Mouse (Mus musculus) forebrain, embryonic 14.5 days (tissue): Measurements from ENCODE around the gene Ehbp1l1. TPM values are rescaled to one million over a fixed set of nuclear protein-coding genes. Genes with fewer than 3 reads are reported as not detected.

ENCODE experiments used
- ATAC-seq: fragments of 200-750 bp; cut with Nextera tagmentation; 2 replicates; pipeline ENCODE4 v1.8.0; 2017; ENCODE audit warnings: mild to moderate bottlenecking, moderate library complexity
- DNase-seq: peaks from one replicate; pipeline ENCODE4 v3.0.0-alpha.2; 2015; ENCODE audit warnings: low spot score
- H3K27ac ChIP-seq: fragments of 300-500 bp; sonication (generic); 2 replicates; pipeline ENCODE4 v1.5.1; 2014; ENCODE audit warnings: low read depth, mild to moderate bottlenecking, control low read depth, low read length, moderate library complexity
- H3K27me3 ChIP-seq: fragments of 300-500 bp; sonication (generic); replicated peaks from 2 replicates; pipeline ENCODE4 v1.6.1; 2014; ENCODE audit warnings: low read length, control low read depth, mixed read lengths; ENCODE audit not compliant: control insufficient read depth, insufficient read depth
- H3K36me3 ChIP-seq: fragments of 300-500 bp; sonication (generic); 2 replicates; pipeline ENCODE4 v1.6.1; 2014; ENCODE audit warnings: low read length, control low read depth; ENCODE audit not compliant: control insufficient read depth, insufficient read depth
- H3K4me1 ChIP-seq: fragments of 300-500 bp; sonication (generic); 2 replicates; pipeline ENCODE4 v1.6.1; 2014; ENCODE audit warnings: antibody characterized with exemption, low read length, control low read depth; ENCODE audit not compliant: control insufficient read depth, insufficient read depth
- H3K4me2 ChIP-seq: fragments of 300-500 bp; sonication (generic); 2 replicates; pipeline ENCODE4 v1.6.1; 2014; ENCODE audit warnings: mild to moderate bottlenecking, control low read depth, low read length
- H3K4me3 ChIP-seq: fragments of 300-500 bp; sonication (generic); 2 replicates; pipeline ENCODE4 v1.5.1; 2014; ENCODE audit warnings: low read depth, low read length, control low read depth
- H3K9ac ChIP-seq: fragments of 300-500 bp; sonication (generic); 2 replicates; pipeline ENCODE4 v1.6.1; 2014; ENCODE audit warnings: mild to moderate bottlenecking, low read length, control low read depth, moderate library complexity
- H3K9me3 ChIP-seq: fragments of 300-500 bp; sonication (generic); replicated peaks from 2 replicates; pipeline ENCODE4 v1.6.1; 2016; ENCODE audit warnings: low read length, control low read depth, mixed read lengths; ENCODE audit not compliant: control insufficient read depth
- WGBS: fragments of 180-500 bp; shearing (Covaris S2); extraction: QIAGEN DNeasy Blood & Tissue Kit; methylation state at CpG from one replicate; pipeline ENCODE4 v1.1.7; 2014; 5-methylcytosine and 5-hydroxymethylcytosine counted together
- polyA plus RNA-seq: library from polyadenylated mRNA; unstranded; fragments of >200 nt; fragmentation: Nextera tagmentation; extraction: Ambion mirVana; gene quantifications from 2 replicates; pipeline ENCODE4 v1.2.1, GENCODE M21; 2014

Ehbp1l1 gene
- polyA plus RNA-seq, 1 experiment from 2014 or later, result 7.0 TPM

- no peaks in the 10 kb centered on the region for H3K9me3 ChIP-seq
- no peak for ATAC-seq
- no peaks in the 10 kb centered on the region for H3K27me3 ChIP-seq
- WGBS, result 88% methylated on average over 4 of the region's 4 CpGs
- H3K9ac ChIP-seq, result no peak overlapping the region
- no peak overlapping the region for H3K4me3 ChIP-seq
- H3K36me3 ChIP-seq, result peaks cover 95% of the 10 kb centered on the region
- H3K4me2 ChIP-seq, result no peak overlapping the region
- DNase-seq, result no peak
- H3K27ac ChIP-seq, result no peak overlapping the region
- no peaks in the 10 kb centered on the region for H3K4me1 ChIP-seq
Observed at GRCm38 (mm10) chr19:5680432-5680831, 45.7 kb downstream of the Ehbp1l1 start.

GRCm38 (mm10) chr19:5668372-5668771 lies 57.7 kb downstream of the Ehbp1l1 start:
- no peak for ATAC-seq
- no peak overlapping the region for H3K27ac ChIP-seq
- H3K9me3 ChIP-seq, result no peaks in the 10 kb centered on the region
- DNase-seq, result no peak
- no peak overlapping the region for H3K4me2 ChIP-seq
- no peak overlapping the region for H3K4me3 ChIP-seq
- 95% methylated on average over 4 of the region's 4 CpGs for WGBS
- H3K27me3 ChIP-seq, result no peaks in the 10 kb centered on the region
- H3K4me1 ChIP-seq, result peaks cover 3% of the 10 kb centered on the region; the same call in 1 of the 2 replicates
- no peak overlapping the region for H3K9ac ChIP-seq
- peaks cover 80% of the 10 kb centered on the region for H3K36me3 ChIP-seq

GRCm38 (mm10) chr19:5666386-5666785 lies 59.7 kb downstream of the Ehbp1l1 start:
- Histone ChIP-seq H3K4me1 (peaks cover 3% of the 10 kb centered on the region; the same call in 1 of the 2 replicates), H3K36me3 (peaks cover 64% of the 10 kb centered on the region), H3K4me2 (no peak overlapping the region), H3K4me3 (no peak overlapping the region), H3K27ac (no peak overlapping the region), H3K9ac (no peak overlapping the region), H3K9me3 (no peaks in the 10 kb centered on the region), H3K27me3 (no peaks in the 10 kb centered on the region)
- WGBS, result 85% methylated on average over 18 of the region's 18 CpGs
- ATAC-seq (no peak), DNase-seq (no peak)

GRCm38 (mm10) chr19:5665465-5665864 lies 60.7 kb downstream of the Ehbp1l1 start:
- peaks cover 3% of the 10 kb centered on the region; the same call in 1 of the 2 replicates for H3K4me1 ChIP-seq
- no peaks in the 10 kb centered on the region for H3K27me3 ChIP-seq
- 91% methylated on average over 15 of the region's 15 CpGs for WGBS
- ATAC-seq (no peak), DNase-seq (no peak)
- H3K4me2 ChIP-seq, result no peak overlapping the region
- H3K9me3 ChIP-seq, result no peaks in the 10 kb centered on the region
- peaks cover 54% of the 10 kb centered on the region for H3K36me3 ChIP-seq
- no peak overlapping the region for H3K4me3 ChIP-seq
- no peak overlapping the region for H3K9ac ChIP-seq
- H3K27ac ChIP-seq, result no peak overlapping the region

- Histone ChIP-seq H3K9me3 (no peaks in the 10 kb centered on the region), H3K9ac (no peak overlapping the region)
- no peak for ATAC-seq
Observed at GRCm38 (mm10) chr19:5664669-5665257, 61.4 kb downstream of the Ehbp1l1 start.

GRCm38 (mm10) chr19:5662981-5663913 lies 62.9 kb downstream of the Ehbp1l1 start, which contains the start of gene Sipa1:
Gene Sipa1, minus strand, starts transcription at chr19:5663707.
- Histone ChIP-seq H3K36me3 (peaks cover 36% of the 10 kb centered on the region), H3K4me2 (peak within 1 kb of the TSS; percentile 52), H3K4me1 (peaks cover 3% of the 10 kb centered on the region; the same call in 1 of the 2 replicates), H3K9ac (peak within 1 kb of the TSS; percentile 43), H3K4me3 (peak within 1 kb of the TSS; percentile 29), H3K9me3 (no peaks in the 10 kb centered on the region), H3K27me3 (no peaks in the 10 kb centered on the region), H3K27ac (peak within 1 kb of the TSS; percentile 55; the same call in 1 of the 2 replicates)
- WGBS, result 2% methylated on average over 32 of the region's 32 CpGs
- ATAC-seq (peak; percentile 92), DNase-seq (peak; percentile 81)

More at GRCm38 (mm10) chr19:5664669-5665257, 61.4 kb downstream of the Ehbp1l1 start:
- peaks cover 51% of the 10 kb centered on the region for H3K36me3 ChIP-seq
- WGBS, result 94% methylated on average over 10 of the region's 10 CpGs
- H3K4me2 ChIP-seq, result no peak overlapping the region
- peaks cover 3% of the 10 kb centered on the region; the same call in 1 of the 2 replicates for H3K4me1 ChIP-seq
- no peak overlapping the region for H3K4me3 ChIP-seq
- no peak for DNase-seq
- H3K27ac ChIP-seq, result no peak overlapping the region
- H3K27me3 ChIP-seq, result no peaks in the 10 kb centered on the region

- Histone ChIP-seq H3K27ac (0 out of 2 replicates have a peak overlapping the region, but pooled peaks have one; percentile 33), H3K4me2 (peak overlapping the region; percentile 52; the same call in 1 of the 2 replicates), H3K36me3 (peaks cover 32% of the 10 kb centered on the region), H3K4me1 (peaks cover 3% of the 10 kb centered on the region; the same call in 1 of the 2 replicates), H3K4me3 (0 out of 2 replicates have a peak overlapping the region, but pooled peaks have one; percentile 29), H3K9me3 (no peaks in the 10 kb centered on the region), H3K9ac (no peak overlapping the region), H3K27me3 (no peaks in the 10 kb centered on the region)
- no peak for ATAC-seq
- 81% methylated on average over 8 of the region's 8 CpGs for WGBS
- DNase-seq, result no peak
Observed at GRCm38 (mm10) chr19:5662310-5662709, 63.8 kb downstream of the Ehbp1l1 start.

GRCm38 (mm10) chr19:5660942-5661751 lies 65.0 kb downstream of the Ehbp1l1 start:
- ATAC-seq (no peak), DNase-seq (no peak)
- H3K27me3 ChIP-seq, result peaks cover 1% of the 10 kb centered on the region
- no peak overlapping the region for H3K9ac ChIP-seq
- no peak overlapping the region for H3K4me3 ChIP-seq
- H3K36me3 ChIP-seq, result peaks cover 20% of the 10 kb centered on the region
- peak overlapping the region; percentile 1; the same call in 1 of the 2 replicates for H3K27ac ChIP-seq
- 80% methylated on average over 14 of the region's 16 CpGs for WGBS
- no peaks in the 10 kb centered on the region for H3K9me3 ChIP-seq
- H3K4me2 ChIP-seq, result no peak overlapping the region
- peaks cover 3% of the 10 kb centered on the region; the same call in 1 of the 2 replicates for H3K4me1 ChIP-seq
